Mouse (Mus musculus) MN1 (cell line): Measurements from ENCODE around the gene Gm49361.

Experiments used
- DNase-seq: peaks from one replicate; pipeline ENCODE4 v3.0.0-alpha.2; 2016; ENCODE audit warnings: low spot score

Gene Gm49361

GRCm38 (mm10) chr14:57729975-57730499 lies 15.9 kb downstream of the Gm49361 start:
- DNase-seq: peak; percentile 16

DNA sequence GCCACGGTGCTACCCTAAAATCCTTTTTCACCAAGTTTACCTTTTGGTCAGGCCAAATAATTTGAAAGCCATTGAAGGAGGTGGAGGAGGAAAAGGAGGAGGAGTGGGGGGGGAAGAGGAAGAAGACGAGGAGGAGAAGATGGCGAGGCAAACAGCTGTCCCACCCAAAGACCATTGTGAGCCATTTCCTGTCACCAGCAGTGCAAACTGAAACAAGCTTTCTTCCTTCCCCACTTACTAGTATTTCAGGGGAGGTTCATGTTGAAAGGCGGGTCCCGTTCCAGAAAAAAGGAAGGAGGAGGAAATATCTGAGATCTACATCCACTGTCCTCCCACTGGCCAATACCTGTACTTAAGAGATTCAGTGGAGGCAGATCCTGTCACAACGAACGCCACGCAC lies 16.5 kb downstream of the Gm49361 start:
- DNase-seq: no peak

DNA sequence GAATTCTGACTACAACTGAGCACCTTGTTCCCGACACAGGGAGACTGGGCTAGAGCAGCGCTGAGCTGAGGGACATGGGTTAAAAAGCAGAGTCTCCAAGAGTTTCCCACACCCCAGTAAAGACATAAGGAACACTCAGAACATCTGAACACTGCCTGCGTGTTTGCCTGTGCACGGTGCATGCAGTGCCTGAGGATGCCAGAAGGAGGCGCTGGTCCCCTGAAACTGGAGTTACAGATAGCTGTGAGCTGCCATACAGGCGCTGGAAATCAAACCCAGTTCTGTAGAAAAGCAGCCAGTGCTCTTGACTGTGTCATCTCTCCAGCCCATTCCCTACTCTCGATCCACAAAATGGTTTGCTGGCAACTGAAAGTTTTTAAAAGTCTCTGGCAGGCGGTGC lies 19.7 kb downstream of the Gm49361 start:
- no peak for DNase-seq

GRCm38 (mm10) chr14:57724473-57724872 lies 21.4 kb downstream of the Gm49361 start:
- no peak for DNase-seq

DNA sequence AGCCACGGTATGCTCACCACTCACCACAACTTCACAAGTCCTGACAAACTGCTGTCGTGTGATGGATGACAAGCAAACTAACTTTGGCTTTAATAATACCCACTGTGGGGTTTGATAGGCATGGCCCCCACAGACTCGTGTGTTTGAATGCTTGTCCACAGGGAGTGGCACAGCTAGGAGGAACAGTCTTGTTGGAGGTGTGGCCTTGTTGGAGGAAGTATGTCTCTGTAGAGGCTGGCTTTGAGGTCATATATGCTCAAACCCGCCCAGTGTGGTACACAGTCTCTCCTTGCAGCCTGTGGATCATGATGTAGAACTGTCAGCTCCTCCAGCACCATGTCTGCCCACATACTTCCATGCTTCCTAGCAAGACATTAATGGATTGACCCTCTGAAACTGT lies 27.7 kb downstream of the Gm49361 start:
- DNase-seq: no peak

- DNase-seq: no peak
These were observed 29.2 kb downstream of the Gm49361 start for GRCm38 (mm10) chr14:57716601-57717245.

- no peak for DNase-seq
These were observed 33.0 kb downstream of the Gm49361 start for GRCm38 (mm10) chr14:57712884-57713283.

DNA sequence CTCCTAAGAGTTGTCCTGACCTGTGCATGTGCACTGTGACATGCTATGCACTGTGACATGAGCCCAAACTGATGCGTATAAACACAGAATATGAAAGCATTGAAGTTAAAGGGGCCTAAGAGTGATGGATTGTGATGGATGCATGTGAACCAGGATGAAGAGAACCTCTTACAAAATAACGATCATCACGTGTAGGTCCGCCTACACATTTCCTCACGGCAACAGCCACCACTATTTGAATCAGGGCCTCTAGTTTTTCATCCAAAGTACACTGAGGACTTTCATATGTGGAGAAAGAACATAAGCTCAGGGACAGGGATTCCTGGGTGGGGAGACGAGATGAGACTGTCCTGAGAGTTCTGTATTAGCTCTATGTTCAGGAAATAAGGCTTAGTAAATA lies 34.8 kb downstream of the Gm49361 start:
- no peak for DNase-seq

- no peak for DNase-seq
These were observed 36.7 kb downstream of the Gm49361 start for GRCm38 (mm10) chr14:57709171-57709570.

DNA sequence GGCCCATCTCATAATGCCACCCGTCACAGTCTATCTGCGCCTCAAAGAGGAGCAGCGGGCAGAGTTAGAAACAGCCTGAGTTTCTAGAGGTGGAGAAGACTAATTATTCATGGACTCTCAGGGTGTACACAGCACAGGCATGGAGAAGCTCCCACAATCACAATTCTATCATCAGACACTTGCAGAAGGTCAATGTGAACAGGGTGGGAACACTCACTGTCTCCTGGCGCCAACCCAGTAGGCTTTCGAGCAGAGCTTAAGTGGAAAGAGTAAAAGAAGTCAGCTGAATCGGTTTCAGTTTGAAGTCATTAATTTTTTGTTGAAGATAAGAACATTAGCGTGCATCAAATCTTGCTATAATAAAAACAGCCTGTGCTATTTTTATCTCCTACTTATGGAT lies 37.3 kb downstream of the Gm49361 start:
- no peak for DNase-seq

DNA sequence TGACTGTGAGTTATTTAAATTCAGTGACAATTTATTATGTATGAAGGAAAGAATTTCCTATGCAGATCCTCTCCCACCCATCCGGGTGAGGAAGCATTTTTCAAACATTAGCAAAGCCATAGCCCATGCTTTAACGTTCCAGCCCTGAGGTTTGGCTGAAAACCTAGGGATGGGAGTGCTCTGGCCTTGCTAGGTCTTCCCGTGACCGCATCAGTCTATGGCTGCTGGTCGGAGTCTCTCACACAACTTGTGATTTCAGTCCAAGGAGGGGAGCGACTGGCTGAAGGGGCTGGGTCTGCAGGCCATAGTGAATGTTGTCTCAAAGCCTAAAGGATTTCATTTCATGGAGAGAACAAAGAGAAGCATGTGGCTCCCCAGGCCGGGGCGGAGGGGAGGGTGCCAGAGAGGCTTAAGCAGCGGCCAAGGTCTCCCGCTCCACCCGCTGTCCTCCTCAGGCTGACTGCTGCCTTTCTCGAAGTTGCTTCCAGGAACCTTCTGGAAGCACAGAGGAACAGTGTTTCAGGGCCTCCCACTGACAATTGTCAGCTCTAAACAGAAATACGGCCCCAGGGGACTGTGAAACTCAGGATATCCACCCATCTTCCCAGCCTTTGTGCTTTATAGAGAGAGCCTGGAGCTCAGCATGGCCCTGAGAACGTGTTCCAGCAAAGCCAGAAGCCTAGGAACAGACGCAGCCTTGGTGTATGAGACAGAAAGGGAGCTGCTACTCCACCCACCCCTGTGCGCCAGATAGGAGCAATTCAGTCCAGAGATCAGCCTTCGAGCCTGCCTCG lies 38.6 kb downstream of the Gm49361 start:
- DNase-seq: no peak

DNA sequence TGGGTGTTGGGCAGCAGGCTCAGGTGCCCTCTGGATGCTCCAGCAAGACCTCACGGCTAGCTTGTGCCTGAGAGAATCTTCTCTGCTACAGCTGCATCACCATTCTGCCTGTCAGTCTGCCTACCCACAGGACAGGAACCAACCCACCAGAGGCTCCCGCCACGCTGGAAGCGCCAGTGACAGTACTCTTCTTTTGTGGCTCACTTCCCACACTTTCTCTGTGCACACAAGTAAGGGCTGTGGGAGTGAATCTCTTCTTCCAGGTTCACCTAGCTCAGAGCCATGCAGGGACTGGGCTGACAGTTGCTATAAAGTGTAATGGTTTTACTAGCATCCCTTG lies 39.2 kb downstream of the Gm49361 start:
- DNase-seq: no peak

- DNase-seq: no peak
These were observed 40.1 kb downstream of the Gm49361 start for GRCm38 (mm10) chr14:57705759-57706158.

GRCm38 (mm10) chr14:57705075-57705474 lies 40.8 kb downstream of the Gm49361 start:
- no peak for DNase-seq

DNA sequence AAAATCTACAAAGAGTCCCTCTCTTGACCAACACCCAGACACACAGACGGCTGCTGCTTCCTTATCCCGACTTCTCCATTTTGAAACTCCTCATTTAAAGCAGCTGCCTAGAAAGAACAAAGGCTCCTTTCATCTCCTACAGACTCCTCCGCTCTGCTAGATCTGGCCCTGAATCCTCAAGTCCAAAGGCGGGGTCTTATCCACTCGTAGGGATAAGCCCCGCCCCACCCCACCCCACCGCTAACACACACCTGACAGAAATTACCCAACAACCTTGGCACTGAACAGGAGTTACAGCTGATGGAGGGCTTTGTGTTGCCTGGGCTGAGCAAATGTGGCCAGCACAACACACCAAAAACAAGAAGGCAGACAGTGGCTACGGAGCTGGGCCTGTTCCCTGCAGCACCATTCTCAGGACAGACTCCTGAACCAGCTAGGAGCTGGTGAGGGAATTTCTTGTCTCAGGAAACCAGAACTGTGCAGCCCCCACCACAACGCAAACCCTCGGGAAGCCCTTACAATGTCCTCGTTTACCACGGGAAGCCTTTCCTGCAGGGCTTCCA lies 43.9 kb downstream of the Gm49361 start:
- DNase-seq: no peak

DNA sequence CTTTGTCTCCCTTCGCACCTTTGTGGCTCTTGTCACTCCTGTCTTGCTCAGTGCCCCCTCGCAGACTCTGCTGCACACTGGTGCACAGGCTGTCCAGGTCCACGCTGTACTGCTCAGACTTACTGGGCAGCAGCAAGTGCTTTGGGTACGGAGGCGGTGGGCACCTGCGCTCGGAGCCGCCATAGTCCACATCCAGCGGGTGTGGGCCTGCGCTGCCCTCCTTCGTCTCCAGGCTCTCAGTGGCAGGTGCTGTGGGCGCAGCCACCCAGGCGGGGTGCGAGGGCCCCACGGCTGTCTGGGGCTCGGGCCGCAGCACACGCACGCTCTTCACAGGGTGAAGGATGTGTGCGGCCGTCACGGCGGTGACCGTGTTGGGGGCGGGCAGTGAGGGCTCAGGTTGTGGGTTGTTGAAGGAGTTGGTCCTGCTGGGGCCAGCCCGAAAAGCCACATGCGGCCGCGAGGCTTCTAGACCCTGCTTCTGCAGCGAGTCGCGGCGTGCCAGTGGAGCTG lies 46.4 kb downstream of the Gm49361 start:
- DNase-seq: no peak

DNA sequence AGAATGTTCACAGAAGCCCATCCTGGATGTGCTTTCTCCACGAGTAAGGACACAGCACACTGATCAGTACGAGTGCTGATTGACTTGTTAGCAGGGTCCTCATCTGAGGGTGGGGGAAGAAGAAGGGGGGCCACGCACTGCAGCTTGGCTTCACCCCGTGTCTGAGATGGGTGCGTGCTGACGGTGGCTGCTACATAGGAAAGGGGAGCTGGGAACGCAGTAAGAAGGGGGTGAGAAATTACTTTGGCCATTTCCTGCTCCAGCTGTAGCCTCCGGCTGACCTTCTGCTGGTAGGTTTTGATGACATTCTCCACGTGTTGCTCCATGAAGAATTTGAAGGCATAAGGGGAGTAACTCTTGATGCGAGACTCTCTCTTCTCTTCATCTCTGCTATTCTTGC lies 46.9 kb downstream of the Gm49361 start:
- DNase-seq: no peak

- no peak for DNase-seq
These were observed 49.8 kb downstream of the Gm49361 start for GRCm38 (mm10) chr14:57696066-57696465.

GRCm38 (mm10) chr14:57695550-57695949 lies 50.4 kb downstream of the Gm49361 start:
- DNase-seq: no peak

DNA sequence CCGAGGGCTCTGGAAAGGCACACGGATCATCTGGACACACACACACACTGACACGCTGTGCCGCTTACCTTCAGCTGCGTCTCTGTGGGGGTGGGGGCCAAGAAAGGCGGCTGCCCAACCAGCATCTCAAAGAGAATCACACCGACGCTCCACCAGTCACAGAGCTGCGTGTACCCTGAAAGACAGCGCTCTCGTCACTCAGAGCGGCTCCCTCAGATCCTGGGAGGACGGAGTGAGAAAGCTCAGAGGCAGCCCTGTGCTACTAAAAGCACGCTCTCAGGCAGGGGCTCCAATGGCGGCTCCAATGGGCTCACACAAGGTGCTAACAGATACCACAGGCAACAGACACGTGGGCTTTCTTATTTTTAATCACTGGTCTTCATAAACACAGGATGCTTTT lies 51.7 kb downstream of the Gm49361 start:
- DNase-seq: no peak

DNA sequence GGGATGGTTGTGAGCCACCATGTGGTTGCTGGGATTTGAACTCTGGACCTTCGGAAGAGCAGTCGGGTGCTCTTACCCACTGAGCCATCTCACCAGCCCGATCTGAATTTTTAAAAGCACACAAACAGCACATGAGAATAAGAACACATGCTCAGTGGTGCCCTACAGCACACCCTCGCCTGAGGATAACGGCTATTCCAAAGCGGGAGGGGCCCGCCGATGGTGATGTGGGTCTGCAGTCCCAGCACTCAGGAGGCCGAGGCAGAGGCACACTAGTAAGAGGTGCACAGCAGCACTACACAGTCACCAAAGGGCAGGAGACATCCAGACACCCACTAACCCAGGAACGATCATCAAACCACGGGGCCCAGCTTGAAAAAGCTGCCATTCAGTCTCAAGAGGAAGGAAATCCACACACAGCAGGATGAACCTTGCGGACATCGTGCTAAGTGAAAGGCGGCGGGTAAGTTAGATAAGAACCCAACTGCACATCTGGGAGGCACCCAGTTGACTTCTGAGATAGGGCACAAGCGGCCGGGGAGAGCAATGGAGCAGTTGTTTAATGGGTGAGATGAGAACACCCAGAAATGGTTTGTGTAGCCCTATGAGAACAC lies 53.3 kb downstream of the Gm49361 start:
- no peak for DNase-seq

DNA sequence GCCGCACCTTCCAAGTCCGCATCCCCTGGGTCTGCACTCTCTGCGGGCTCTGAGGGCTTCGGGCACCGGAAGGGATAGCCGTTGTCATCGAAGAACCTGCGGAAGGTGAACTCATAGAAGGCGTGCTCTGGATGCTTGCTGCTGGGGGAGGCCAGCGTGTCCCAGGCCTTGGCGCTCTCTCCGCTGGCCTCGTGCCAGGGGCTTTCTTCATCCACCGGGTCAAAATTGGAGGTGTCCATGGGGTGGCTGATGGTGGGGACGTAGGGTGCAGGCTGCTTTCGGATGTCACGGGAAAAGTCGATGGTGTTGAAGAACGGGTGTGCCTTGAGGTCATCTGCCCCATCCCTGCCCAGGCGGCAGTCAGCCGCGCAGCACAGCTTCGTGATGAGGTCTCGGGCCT lies 54.6 kb downstream of the Gm49361 start:
- DNase-seq: no peak

DNA sequence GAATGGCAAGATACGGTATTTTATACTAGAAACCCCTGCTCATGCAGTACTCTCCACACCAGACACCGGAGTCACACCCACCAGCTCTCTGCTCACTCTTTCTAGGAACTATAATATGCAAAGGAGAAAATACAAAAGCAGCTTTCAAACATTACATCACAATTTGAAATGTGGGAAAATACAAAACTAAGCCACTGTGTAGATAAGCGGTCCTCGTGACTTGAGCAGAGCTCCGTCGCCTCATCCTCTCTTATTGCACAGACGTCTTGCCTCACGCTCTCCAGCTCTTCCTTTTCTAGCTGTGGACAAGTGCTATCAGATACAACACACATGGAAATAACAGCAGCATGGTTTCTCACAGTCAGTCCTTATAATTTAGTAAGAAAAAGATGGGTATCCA lies 55.2 kb downstream of the Gm49361 start:
- no peak for DNase-seq
